Mouse (Mus musculus) heart, adult 2 months (tissue): Measurements from ENCODE around the gene Megf6.

Experiments used
- CTCF ChIP-seq: fragments of 200-600 bp; IDR thresholded peaks from 2 replicates; pipeline ENCODE4 v1.8.1; 2022; ENCODE audit warnings: antibody characterized with exemption, mild to moderate bottlenecking, moderate library complexity
- EP300 ChIP-seq: fragments of 200-500 bp; IDR thresholded peaks from 2 replicates; pipeline ENCODE4 v1.6.1; 2011; ENCODE audit warnings: low read depth, low read length, control low read depth; ENCODE audit not compliant: insufficient read depth
- POLR2A ChIP-seq: fragments of 200-500 bp; IDR thresholded peaks from 2 replicates; pipeline ENCODE4 v1.6.1; 2011; ENCODE audit warnings: mild to moderate bottlenecking, low read depth, low read length, control low read depth; ENCODE audit not compliant: insufficient read depth

DNA sequence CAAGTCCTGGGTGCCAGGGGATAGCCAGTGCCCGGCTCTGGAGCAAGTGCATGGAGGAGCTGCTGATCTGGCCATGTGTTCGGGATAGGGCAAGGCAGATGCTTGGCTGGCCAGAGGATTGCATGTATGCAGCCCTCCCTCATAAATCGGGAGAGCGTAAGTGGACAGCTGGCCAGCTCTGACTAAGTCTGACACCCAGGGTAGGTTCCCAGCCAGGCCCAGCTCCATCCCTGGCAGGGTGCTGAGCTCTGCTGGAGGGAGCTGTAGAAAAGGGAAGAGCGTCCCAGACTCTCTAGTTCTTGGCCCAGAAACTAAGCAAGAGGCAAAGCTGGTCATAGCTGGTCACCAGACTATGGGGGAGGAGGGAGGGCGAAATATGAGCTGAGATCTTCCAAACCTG, 38.5 kb downstream of the Megf6 start:
- TF ChIP-seq EP300 (no peak), CTCF (no peak), POLR2A (no peak)
